Mouse (Mus musculus): ENCODE measurements around the gene Mrps9. TPM values are rescaled to one million over a fixed set of nuclear protein-coding genes. Genes with fewer than 3 reads are reported as not detected.

Gene Mrps9
- polyA plus RNA-seq, 1 experiment: 15.4 TPM

GRCm38 (mm10) chr1:42865336-42865939 lies 14.4 kb downstream of the Mrps9 start:
- peaks cover 13% of the 10 kb centered on the region for H3K36me3 ChIP-seq (ENCODE audit: control insufficient read depth, insufficient read depth, low read length)
- no peak overlapping the region for H3K27ac ChIP-seq (ENCODE audit: insufficient read depth, low read length)
- no peaks in the 10 kb centered on the region for H3K27me3 ChIP-seq (ENCODE audit: control insufficient read depth, insufficient read depth, low read length)
- no peaks in the 10 kb centered on the region for H3K4me1 ChIP-seq (ENCODE audit: control insufficient read depth, insufficient read depth, insufficient read length)
- WGBS: 78% methylated on average over 4 of the region's 4 CpGs
- DNase-seq (ENCODE audit: low read depth in 1 of 2, low spot score in 2 of 2): no peak
- no peak for TF ChIP-seq CTCF (IDR thresholded peaks at IDR 0.05; ENCODE audit: extremely low read depth, insufficient read depth, insufficient read length, insufficient replicate concordance)
- no peak overlapping the region for H3K4me3 ChIP-seq (ENCODE audit: extremely low read depth, insufficient read depth, insufficient read length)

- H3K4me3 ChIP-seq (ENCODE audit: extremely low read depth, insufficient read depth, insufficient read length): no peak overlapping the region
- no peaks in the 10 kb centered on the region for H3K4me1 ChIP-seq (ENCODE audit: control insufficient read depth, insufficient read depth, insufficient read length)
- WGBS: 89% methylated on average over 4 of the region's 4 CpGs
- H3K27me3 ChIP-seq (ENCODE audit: control insufficient read depth, insufficient read depth, low read length): no peaks in the 10 kb centered on the region
- TF ChIP-seq POLR2A (IDR thresholded peaks at IDR 0.05; ENCODE audit: low read depth, low read length) (no peak), CTCF (IDR thresholded peaks at IDR 0.05; ENCODE audit: extremely low read depth, insufficient read depth, insufficient read length, insufficient replicate concordance) (no peak)
- no peak overlapping the region for H3K27ac ChIP-seq (ENCODE audit: insufficient read depth, low read length)
- DNase-seq (ENCODE audit: low read depth in 1 of 2, low spot score in 2 of 2): no peak
- peaks cover 13% of the 10 kb centered on the region for H3K36me3 ChIP-seq (ENCODE audit: control insufficient read depth, insufficient read depth, low read length)
Observed at GRCm38 (mm10) chr1:42865986-42866385, 15.0 kb downstream of the Mrps9 start.

DNA sequence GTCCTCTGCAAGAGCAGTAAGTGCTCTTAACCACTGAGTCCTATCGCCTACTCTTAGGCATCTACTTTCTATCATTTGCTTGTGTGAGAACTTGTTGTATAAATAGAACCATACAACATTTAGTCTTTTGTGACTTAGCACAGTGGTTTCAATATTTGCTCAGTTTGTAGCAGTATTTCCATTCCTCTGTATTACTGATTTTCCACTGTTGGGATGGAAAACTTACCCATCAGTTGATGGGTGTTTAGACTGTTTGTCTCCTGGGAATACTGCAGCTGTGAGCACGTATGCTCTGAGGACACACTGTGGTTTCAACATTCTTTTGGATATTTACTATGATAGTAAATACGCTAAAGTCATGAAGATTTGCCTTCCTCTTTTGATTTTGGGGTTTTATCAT lies 16.2 kb downstream of the Mrps9 start:
- WGBS: 47% methylated on average over 3 of the region's 3 CpGs
- no peak for DNase-seq (ENCODE audit: low read depth in 1 of 2, low spot score in 2 of 2)

DNA sequence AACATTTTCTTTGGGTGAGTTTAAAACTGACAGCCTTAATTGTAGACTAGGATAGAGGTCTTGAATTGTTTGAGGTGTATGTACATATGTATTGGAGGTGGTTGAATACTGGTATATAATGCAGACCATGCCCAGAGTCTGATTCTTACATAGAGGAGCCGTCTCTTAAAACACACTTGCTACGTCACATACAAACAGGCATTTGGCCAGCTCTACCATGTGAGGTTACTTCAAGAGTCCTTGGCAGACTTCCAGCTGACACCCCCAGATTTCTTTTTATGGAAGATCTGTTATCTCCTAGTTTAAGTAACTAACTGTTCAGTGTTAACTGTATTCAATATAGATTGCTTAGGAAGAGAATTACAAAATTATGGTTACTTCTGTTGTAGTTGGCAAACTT lies 23.1 kb downstream of the Mrps9 start:
- peaks cover 2% of the 10 kb centered on the region; the same call in 1 of the 2 replicates for H3K4me1 ChIP-seq (ENCODE audit: control insufficient read depth, insufficient read depth, insufficient read length)
- DNase-seq (ENCODE audit: low read depth in 1 of 2, low spot score in 2 of 2): no peak
- H3K27me3 ChIP-seq (ENCODE audit: control insufficient read depth, insufficient read depth, low read length): no peaks in the 10 kb centered on the region
- peaks cover 5% of the 10 kb centered on the region; the same call in 1 of the 2 replicates for H3K36me3 ChIP-seq (ENCODE audit: control insufficient read depth, insufficient read depth, low read length)
- no peak overlapping the region for H3K27ac ChIP-seq (ENCODE audit: insufficient read depth, low read length)
- no peak for TF ChIP-seq POLR2A (IDR thresholded peaks at IDR 0.05; ENCODE audit: low read depth, low read length)
- no peak for TF ChIP-seq CTCF (IDR thresholded peaks at IDR 0.05; ENCODE audit: extremely low read depth, insufficient read depth, insufficient read length, insufficient replicate concordance)
- WGBS: 82% methylated on average over 2 of the region's 2 CpGs
- H3K4me3 ChIP-seq (ENCODE audit: extremely low read depth, insufficient read depth, insufficient read length): no peak overlapping the region

More for the DNA sequence above, 16.2 kb downstream of the Mrps9 start:
- TF ChIP-seq POLR2A (IDR thresholded peaks at IDR 0.05; ENCODE audit: low read depth, low read length) (no peak), CTCF (IDR thresholded peaks at IDR 0.05; ENCODE audit: extremely low read depth, insufficient read depth, insufficient read length, insufficient replicate concordance) (no peak)
- H3K36me3 ChIP-seq (ENCODE audit: control insufficient read depth, insufficient read depth, low read length): peaks cover 16% of the 10 kb centered on the region
- H3K27ac ChIP-seq (ENCODE audit: insufficient read depth, low read length): no peak overlapping the region
- no peaks in the 10 kb centered on the region for H3K4me1 ChIP-seq (ENCODE audit: control insufficient read depth, insufficient read depth, insufficient read length)
- H3K4me3 ChIP-seq (ENCODE audit: extremely low read depth, insufficient read depth, insufficient read length): no peak overlapping the region
- H3K27me3 ChIP-seq (ENCODE audit: control insufficient read depth, insufficient read depth, low read length): no peaks in the 10 kb centered on the region

- Histone ChIP-seq H3K36me3 (ENCODE audit: control insufficient read depth, insufficient read depth, low read length) (peaks cover 5% of the 10 kb centered on the region), H3K4me3 (ENCODE audit: extremely low read depth, insufficient read depth, insufficient read length) (no peak overlapping the region), H3K27me3 (ENCODE audit: control insufficient read depth, insufficient read depth, low read length) (no peaks in the 10 kb centered on the region), H3K27ac (ENCODE audit: insufficient read depth, low read length) (no peak overlapping the region), H3K4me1 (ENCODE audit: control insufficient read depth, insufficient read depth, insufficient read length) (peaks cover 2% of the 10 kb centered on the region; the same call in 1 of the 2 replicates)
- DNase-seq (ENCODE audit: low read depth in 1 of 2, low spot score in 2 of 2): no peak
- 94% methylated on average over 5 of the region's 5 CpGs for WGBS
- TF ChIP-seq POLR2A (IDR thresholded peaks at IDR 0.05; ENCODE audit: low read depth, low read length) (no peak), CTCF (IDR thresholded peaks at IDR 0.05; ENCODE audit: extremely low read depth, insufficient read depth, insufficient read length, insufficient replicate concordance) (no peak)
Observed at GRCm38 (mm10) chr1:42875271-42875670, 24.2 kb downstream of the Mrps9 start.

DNA sequence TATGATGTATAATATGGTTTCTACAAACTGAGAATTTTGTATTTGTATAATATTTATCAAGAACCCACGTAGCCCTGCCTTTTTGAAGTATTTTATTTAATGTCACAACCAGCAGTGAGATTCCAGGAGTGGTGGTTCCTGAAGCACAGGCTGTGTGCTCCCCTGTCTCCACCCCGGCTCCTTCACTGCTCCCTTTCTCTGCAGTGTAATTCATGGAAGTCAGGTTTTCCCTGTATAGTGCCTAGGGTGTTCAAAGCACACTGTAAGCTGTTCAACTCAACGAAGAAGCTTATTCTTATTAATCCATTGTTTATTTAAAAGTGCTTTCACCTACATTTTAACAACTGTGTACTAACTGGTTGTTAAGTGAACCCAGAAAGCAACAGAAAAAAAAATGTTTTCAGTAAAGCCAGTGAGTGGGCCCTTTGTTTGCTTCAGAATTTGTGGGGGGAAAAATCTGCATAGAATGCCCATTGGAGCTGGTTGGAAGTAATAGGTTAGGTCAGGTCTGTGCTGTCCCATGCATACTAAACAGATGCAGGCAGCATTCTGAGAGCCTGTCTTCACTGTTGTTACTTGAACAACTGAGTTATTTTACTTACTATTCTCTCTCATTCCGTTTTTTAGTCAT lies 25.5 kb downstream of the Mrps9 start:
- WGBS: 91% methylated on average over 4 of the region's 4 CpGs
- TF ChIP-seq POLR2A (IDR thresholded peaks at IDR 0.05; ENCODE audit: low read depth, low read length) (no peak), CTCF (IDR thresholded peaks at IDR 0.05; ENCODE audit: extremely low read depth, insufficient read depth, insufficient read length, insufficient replicate concordance) (no peak)

GRCm38 (mm10) chr1:42877264-42877663 lies 26.2 kb downstream of the Mrps9 start:
- no peak for TF ChIP-seq CTCF (IDR thresholded peaks at IDR 0.05; ENCODE audit: extremely low read depth, insufficient read depth, insufficient read length, insufficient replicate concordance)
- no peak for TF ChIP-seq POLR2A (IDR thresholded peaks at IDR 0.05; ENCODE audit: low read depth, low read length)
- H3K4me3 ChIP-seq (ENCODE audit: extremely low read depth, insufficient read depth, insufficient read length): no peak overlapping the region
- WGBS: 95% methylated on average over 10 of the region's 10 CpGs
- peaks cover 2% of the 10 kb centered on the region; the same call in 1 of the 2 replicates for H3K4me1 ChIP-seq (ENCODE audit: control insufficient read depth, insufficient read depth, insufficient read length)
- no peak overlapping the region for H3K27ac ChIP-seq (ENCODE audit: insufficient read depth, low read length)
- H3K36me3 ChIP-seq (ENCODE audit: control insufficient read depth, insufficient read depth, low read length): peaks cover 2% of the 10 kb centered on the region
- H3K27me3 ChIP-seq (ENCODE audit: control insufficient read depth, insufficient read depth, low read length): no peaks in the 10 kb centered on the region
- DNase-seq (ENCODE audit: low read depth in 1 of 2, low spot score in 2 of 2): no peak

More for the DNA sequence above, 25.5 kb downstream of the Mrps9 start:
- no peak overlapping the region for H3K27ac ChIP-seq (ENCODE audit: insufficient read depth, low read length)
- H3K36me3 ChIP-seq (ENCODE audit: control insufficient read depth, insufficient read depth, low read length): peaks cover 2% of the 10 kb centered on the region
- H3K27me3 ChIP-seq (ENCODE audit: control insufficient read depth, insufficient read depth, low read length): no peaks in the 10 kb centered on the region
- no peak for DNase-seq (ENCODE audit: low read depth in 1 of 2, low spot score in 2 of 2)
- H3K4me3 ChIP-seq (ENCODE audit: extremely low read depth, insufficient read depth, insufficient read length): no peak overlapping the region
- H3K4me1 ChIP-seq (ENCODE audit: control insufficient read depth, insufficient read depth, insufficient read length): peaks cover 2% of the 10 kb centered on the region; the same call in 1 of the 2 replicates
